Mouse (Mus musculus): ENCODE data around the gene Tmppe. TPM values are rescaled to one million over a fixed set of nuclear protein-coding genes. Genes with fewer than 3 reads are reported as not detected.

Gene Tmppe
- total RNA-seq, 2 experiments from 2014 or later = 6.3 to 7.0 TPM

DNA sequence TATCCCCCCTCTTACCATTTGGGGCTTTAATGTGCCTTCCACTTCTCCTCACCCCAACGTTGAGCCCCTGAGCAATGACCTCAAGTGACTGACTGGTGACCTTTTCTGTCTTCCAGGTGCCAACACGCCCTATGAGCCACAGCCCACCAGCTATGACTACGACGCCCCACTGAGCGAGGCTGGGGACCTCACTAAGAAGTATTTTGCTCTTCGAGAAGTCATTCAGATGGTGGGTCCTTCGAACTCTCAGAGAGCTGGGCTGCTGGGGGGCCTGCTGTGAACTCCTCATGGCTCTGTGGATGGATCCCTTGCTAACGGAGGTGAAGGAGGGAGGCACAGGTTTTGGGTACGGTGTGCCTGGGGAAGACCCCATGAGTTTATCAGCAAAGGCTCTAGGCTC lies 42.0 kb downstream of the Tmppe start:
- no peak for DNase-seq

GRCm38 (mm10) chr9:114443351-114443750 lies 42.4 kb downstream of the Tmppe start:
- no peak for DNase-seq

DNA sequence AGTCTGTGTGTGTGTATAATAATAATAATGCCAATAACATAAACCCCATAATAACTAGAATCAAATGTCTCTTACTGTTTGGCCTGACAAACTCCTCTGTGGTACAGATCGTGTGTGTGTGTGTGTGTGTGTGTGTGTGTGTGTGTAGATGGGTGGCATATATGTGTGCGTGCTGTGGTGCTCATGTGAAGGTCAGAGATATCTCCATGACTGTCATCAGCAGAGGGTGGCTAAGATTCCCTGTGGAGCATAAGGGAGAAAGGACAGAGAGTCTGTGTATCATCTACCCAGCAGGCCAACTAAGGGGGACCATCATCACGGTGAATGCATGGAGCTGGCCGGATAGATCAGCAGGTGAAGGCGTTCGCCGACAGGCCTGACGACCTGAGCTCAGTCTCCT lies 46.0 kb downstream of the Tmppe start:
- no peak for DNase-seq

- no peak for DNase-seq
Measured at GRCm38 (mm10) chr9:114448700-114449099, 47.8 kb downstream of the Tmppe start.

DNA sequence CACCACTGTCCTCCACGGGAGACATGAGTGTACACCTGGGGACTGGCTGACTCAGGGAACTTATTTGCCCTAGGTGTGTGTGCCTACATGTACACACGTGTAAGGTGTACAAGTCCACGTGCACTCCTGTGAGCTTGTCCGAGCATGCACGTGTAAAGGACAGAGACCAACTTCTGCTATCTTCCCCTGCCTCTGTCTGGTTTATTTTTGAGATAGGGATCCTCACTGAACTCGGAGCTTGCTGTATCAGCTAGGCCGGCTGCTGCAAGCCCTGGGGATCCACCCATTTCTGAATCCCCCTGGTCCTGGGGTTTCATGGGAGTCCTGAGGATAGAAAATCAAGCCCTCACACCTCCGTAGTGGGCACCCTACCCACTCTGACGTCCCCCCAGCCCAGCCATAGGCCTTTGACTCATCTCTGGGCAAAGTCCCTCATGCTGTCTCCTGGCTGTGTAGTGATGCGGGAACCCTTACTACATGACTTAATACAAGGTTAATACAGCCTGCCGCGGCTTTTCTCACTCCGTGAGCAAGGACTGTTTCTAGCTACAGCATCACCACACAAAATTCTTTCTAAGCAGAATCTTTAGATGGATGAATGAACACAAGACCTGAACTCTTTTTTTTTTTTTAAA lies 48.3 kb downstream of the Tmppe start:
- DNase-seq = no peak

DNA sequence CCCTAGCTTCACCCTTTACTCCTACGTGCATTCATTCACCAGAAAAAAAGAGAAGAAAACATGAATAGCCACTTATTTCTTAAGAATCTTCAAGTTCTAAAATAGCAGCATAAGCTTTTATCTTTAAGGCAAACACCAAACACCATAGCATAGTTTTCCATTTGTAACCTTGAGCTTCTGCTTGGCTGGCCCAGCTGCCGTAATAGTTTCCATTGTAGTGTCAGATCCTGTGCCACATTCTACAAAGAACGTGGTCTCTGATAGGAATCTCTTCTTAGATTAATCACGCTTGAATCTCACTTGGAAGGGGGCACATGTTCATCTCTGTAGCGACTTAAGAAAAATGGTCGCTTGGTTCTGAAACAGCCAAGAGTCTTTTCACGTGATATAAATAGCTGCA lies 50.7 kb downstream of the Tmppe start:
- no peak for DNase-seq

DNA sequence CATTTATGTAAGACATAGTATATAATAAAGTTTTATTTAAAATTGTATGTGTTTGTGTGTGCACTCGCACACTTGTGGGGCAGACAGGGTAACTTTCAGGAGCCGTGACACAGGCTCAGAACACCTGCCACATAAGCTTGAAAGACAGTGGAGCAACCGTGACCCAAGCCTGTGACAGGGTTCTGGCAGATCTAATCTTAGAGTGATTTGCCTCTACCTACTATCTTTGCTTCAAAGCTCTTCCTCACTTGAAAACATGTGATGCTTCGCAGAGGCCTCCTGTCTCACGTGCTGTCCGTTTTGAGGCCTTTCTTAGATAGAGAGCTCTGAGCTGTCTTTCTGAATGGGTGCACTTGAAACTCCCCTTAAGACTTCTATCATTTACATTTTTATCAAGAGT lies 51.5 kb downstream of the Tmppe start:
- no peak for DNase-seq

DNA sequence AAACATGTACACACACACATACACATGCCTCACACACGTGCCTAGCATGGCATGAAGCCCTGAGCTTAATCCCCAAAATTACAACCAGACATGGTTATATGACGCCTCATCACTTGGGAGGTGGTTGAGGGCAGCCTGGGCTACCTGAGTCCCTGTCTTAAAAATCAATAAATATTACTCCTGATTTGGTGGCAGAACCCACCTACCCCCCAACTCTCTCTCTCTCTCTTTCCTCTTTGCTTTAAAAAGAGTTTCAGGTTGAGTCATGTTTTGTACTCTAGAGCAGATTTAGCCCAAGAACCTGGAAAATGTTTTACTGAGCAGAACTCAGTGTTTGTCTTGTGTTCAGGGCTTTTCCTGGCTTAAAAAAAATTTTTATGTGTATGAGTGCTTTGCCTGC lies 54.5 kb downstream of the Tmppe start:
- no peak for DNase-seq

Other genes with a start within 250 kb of the Tmppe start
- gene Bcl2a1c, start 71.0 kb upstream of the Tmppe start, total RNA-seq (2021) = not detected
- 100 to 1,000 TPM; 111 to 112 TPM for gene Crtap, start 10.4 kb upstream of the Tmppe start, total RNA-seq (2021)
- 10 to 100 TPM; 29.1 to 32.1 TPM for gene Glb1, start within 50 bp of the Tmppe start, total RNA-seq (2021)
- not detected for gene Ccr4, start 103.8 kb downstream of the Tmppe start, total RNA-seq (2021)
- gene C130032M10Rik, start 114.6 kb downstream of the Tmppe start, total RNA-seq (2021) = not detected
- gene Trim71, start 163.3 kb downstream of the Tmppe start, total RNA-seq (2021) = under 1 TPM in 1 of 2 experiments, not detected in 1; 0.03 TPM
- gene Cnot10, start 239.1 kb downstream of the Tmppe start, total RNA-seq (2021) = 10 to 100 TPM; 34.0 to 34.4 TPM